Mouse (Mus musculus): ENCODE results near the gene Il1f6.
"Not testable (repeated sequence)": the region's sequence is repeated elsewhere in the genome, so short reads cannot be mapped to it uniquely, and the experiment has no call there.

Il1f6 gene

DNA sequence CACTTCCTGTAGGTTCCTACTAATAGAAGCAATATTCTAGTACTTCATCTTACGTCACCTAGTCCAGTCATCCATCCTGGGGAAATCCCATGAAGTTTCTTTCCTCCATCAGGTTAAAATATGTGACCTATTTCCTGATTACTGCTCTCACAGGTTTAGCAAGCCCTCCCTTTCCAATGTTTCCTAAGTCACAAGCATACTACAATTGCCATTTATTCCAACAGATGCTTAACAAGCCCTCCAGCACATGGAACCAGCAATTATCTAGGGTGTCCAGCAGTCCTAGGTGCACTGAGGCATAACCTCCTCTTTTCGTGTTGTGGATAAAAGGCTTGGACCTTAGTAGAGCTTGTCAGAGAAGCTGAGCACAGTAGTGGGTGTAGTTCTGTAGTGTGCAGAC lies at the start of gene Il1f6:
Gene Il1f6, plus strand, starts transcription at position 301 of the 400 bp plus-strand sequence.
- no peak for DNase-seq (ENCODE audit: low read depth)

- DNase-seq (ENCODE audit: low read depth): not testable (repeated sequence)
Measured at GRCm38 (mm10) chr2:24181683-24182331, 33.4 kb upstream of the Il1f6 start.

DNA sequence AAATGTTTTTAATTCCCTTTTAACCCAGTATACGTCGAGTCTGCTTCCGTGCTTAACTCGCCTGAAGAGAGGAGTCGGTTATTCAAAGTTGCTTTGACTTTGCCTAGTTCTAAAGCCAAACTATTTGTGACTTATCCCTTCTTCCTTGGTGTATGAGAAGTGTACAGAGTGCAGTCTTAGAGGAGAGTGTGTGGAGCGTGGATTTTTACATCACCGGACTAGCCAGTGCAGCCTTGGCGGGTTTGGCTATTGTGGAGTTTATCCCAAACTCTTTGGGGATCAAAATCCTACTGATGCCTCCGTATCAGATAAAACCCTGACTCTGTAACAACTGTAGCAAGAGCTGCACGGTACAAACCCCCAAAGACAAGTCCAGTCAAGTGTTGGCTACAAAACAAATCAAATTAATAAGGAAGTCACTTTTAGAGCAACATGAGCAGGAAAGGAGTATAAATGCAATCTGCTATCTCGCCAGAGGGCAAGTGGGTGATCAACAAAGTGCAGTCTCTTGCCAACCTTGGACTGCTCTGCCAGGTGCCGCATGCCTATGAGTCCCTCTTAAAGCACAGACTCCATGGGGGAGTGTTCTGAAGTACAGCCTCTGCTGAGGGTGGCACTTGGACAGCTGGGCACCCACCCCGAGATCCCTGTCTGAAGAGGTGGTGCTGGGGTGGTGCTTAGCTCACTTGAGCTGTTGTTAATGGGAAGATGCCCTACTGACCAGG lies 32.6 kb upstream of the Il1f6 start:
- not testable (repeated sequence) for DNase-seq (ENCODE audit: low read depth)

DNA sequence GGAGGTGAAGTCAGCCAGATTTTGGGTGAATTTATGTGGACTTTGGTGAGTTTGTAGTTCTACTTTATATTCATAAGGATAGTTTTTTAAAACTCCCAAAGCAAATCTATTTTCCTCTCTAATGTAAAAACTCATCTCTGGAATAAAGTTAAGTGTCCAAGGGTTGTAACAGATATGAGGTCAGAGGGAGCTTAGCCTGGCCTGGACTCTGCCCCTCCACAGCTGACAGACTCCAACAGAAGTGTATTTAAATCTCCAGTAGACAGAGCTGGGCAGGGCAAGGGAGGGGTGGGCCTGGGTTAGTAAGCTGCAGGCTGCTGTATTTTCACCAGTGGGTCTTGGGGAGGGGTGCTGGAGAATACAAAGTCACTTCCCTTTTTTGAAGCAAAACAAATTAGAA lies 31.1 kb upstream of the Il1f6 start:
- not testable (repeated sequence) for DNase-seq (ENCODE audit: low read depth)

GRCm38 (mm10) chr2:24186176-24186575 lies 29.0 kb upstream of the Il1f6 start, which contains the start of gene Il1f9:
Gene Il1f9 (plus strand): TSS chr2:24186476.
- no peak for DNase-seq (ENCODE audit: low read depth)

DNA sequence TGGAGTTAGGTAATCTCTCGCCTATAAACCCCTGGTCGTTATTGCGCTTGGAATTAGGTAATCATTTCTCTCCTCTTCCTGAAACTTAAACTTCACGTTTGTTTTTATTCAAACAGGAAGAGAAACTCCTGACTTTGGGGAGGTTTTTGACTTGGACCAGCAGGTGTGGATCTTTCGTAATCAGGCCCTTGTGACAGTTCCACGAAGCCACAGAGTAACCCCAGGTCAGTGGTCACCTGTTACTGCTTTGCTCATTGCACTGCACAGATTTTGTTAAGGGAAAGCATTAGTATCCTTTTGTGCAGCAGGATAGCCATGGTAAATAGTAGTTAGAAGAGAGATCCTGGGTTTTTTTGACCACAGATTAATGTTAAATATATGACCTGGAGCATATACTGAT lies 27.6 kb upstream of the Il1f6 start:
- no peak for DNase-seq (ENCODE audit: low read depth)

DNA sequence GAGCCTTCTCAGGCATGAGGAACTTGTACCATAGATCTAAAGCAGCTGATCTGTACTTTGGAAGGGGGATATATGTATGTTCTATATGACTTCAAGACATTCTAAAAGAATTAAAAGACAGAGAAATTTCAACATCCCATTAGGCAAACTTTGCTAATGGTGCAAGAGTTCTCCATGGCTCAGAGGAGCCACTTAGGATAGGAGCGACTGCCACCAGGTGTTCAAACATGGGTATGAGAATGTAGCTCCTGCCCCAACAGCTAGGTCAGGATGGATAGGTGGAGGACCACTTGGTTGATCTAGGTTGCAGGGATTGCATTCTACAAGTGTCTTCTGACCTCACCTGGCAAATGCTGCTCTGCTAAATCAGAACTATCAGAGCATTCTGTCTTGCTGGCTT lies 27.0 kb upstream of the Il1f6 start:
- DNase-seq (ENCODE audit: low read depth): no peak

- no peak for DNase-seq (ENCODE audit: low read depth)
Measured at GRCm38 (mm10) chr2:24227191-24227590, 12.0 kb downstream of the Il1f6 start.

- no peak for DNase-seq (ENCODE audit: low read depth)
Measured at GRCm38 (mm10) chr2:24267503-24267902, 52.3 kb downstream of the Il1f6 start.

GRCm38 (mm10) chr2:24273619-24274018 lies 58.4 kb downstream of the Il1f6 start:
- DNase-seq (ENCODE audit: low read depth): no peak

DNA sequence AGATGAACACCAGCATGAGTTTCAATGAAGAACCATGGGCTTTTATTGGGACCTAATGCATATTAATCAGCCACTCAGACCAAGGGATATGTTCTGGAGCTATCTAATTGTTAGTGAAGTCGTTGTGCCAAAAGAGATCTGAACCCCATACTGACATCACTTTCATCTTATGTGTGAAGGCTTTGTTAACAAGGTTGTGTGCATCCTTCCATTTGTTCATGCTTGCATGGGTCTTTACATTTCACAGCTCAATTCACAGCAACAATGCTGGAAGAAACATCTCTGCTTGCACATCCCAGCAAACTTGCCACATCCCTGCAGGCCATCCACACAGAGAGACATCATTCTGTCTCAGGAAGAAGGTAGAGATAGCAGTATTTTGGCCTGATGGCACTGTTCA lies 59.9 kb downstream of the Il1f6 start:
- no peak for DNase-seq (ENCODE audit: low read depth)
